Mouse (Mus musculus) stomach, embryonic 14.5 days (tissue): ENCODE results near the gene Gm20379. TPM values are rescaled to one million over a fixed set of nuclear protein-coding genes. Genes with fewer than 3 reads are reported as not detected.

ENCODE experiments used
- ATAC-seq: fragments of 200-750 bp; cut with Nextera tagmentation; 2 replicates; pipeline ENCODE4 v1.8.0; 2017; ENCODE audit warnings: low read depth, moderate TSS enrichment; ENCODE audit not compliant: insufficient number of reproducible peaks, insufficient read depth, low FRiP score
- H3K27ac ChIP-seq: fragments of 300-500 bp; sonication (generic); 2 replicates; pipeline ENCODE4 v1.5.1; 2014; ENCODE audit warnings: mild to moderate bottlenecking, low read length, moderate library complexity, mixed read lengths
- H3K27me3 ChIP-seq: fragments of 300-500 bp; sonication (generic); 2 replicates; pipeline ENCODE4 v1.6.1; 2014; ENCODE audit warnings: low read length, control low read depth, mixed read lengths; ENCODE audit not compliant: control insufficient read depth, insufficient read depth
- H3K36me3 ChIP-seq: fragments of 300-500 bp; sonication (generic); 2 replicates; pipeline ENCODE4 v1.6.1; 2014; ENCODE audit warnings: mild to moderate bottlenecking, control low read depth, low read length, moderate library complexity, mixed read lengths; ENCODE audit not compliant: control insufficient read depth, insufficient read depth
- H3K4me1 ChIP-seq: fragments of 300-500 bp; sonication (generic); 2 replicates; pipeline ENCODE4 v1.6.1; 2014; ENCODE audit warnings: low read length, control low read depth, mixed read lengths; ENCODE audit not compliant: control insufficient read depth, insufficient read depth
- H3K4me2 ChIP-seq: fragments of 300-500 bp; sonication (generic); replicated peaks from 2 replicates; pipeline ENCODE4 v1.6.1; 2014; ENCODE audit warnings: low read depth, low read length, control low read depth
- H3K4me3 ChIP-seq: fragments of 300-500 bp; sonication (generic); 2 replicates; pipeline ENCODE4 v1.5.1; 2014; ENCODE audit warnings: low read depth, low read length, control low read depth
- H3K9ac ChIP-seq: fragments of 300-500 bp; sonication (generic); replicated peaks from 2 replicates; pipeline ENCODE4 v1.6.1; 2014; ENCODE audit warnings: low read depth, mild to moderate bottlenecking, control low read depth, low read length, moderate library complexity, mixed read lengths
- H3K9me3 ChIP-seq: fragments of 300-500 bp; sonication (generic); 2 replicates; pipeline ENCODE4 v1.6.1; 2016; ENCODE audit warnings: low read depth, low read length, control low read depth; ENCODE audit not compliant: control insufficient read depth
- WGBS: fragments of 180-500 bp; shearing (Covaris S2); extraction: QIAGEN DNeasy Blood & Tissue Kit; methylation state at CpG from one replicate; pipeline ENCODE4 v1.1.7; 2014; 5-methylcytosine and 5-hydroxymethylcytosine counted together
- polyA plus RNA-seq: library from polyadenylated mRNA; unstranded; fragments of >200 nt; fragmentation: Nextera tagmentation; extraction: Ambion mirVana; gene quantifications from 2 replicates; pipeline ENCODE4 v1.2.1, GENCODE M21; 2014

Gene Gm20379
- polyA plus RNA-seq, 1 experiment from 2014 or later: 1.8 TPM

- Histone ChIP-seq H3K4me3 (no peak overlapping the region), H3K27ac (no peak overlapping the region), H3K4me2 (no peak overlapping the region), H3K27me3 (no peaks in the 10 kb centered on the region), H3K4me1 (no peaks in the 10 kb centered on the region), H3K36me3 (no peaks in the 10 kb centered on the region; the same call in 1 of the 2 replicates), H3K9me3 (no peaks in the 10 kb centered on the region), H3K9ac (no peak overlapping the region)
- ATAC-seq: no peak
- 88% methylated on average over 5 of the region's 5 CpGs for WGBS
These were observed 8.8 kb downstream of the Gm20379 start for GRCm38 (mm10) chr13:92314613-92315012.

GRCm38 (mm10) chr13:92320770-92321169 lies 15.0 kb downstream of the Gm20379 start:
- no peaks in the 10 kb centered on the region for H3K36me3 ChIP-seq
- H3K27me3 ChIP-seq: no peaks in the 10 kb centered on the region
- no peak overlapping the region for H3K27ac ChIP-seq
- H3K9me3 ChIP-seq: no peaks in the 10 kb centered on the region
- H3K4me3 ChIP-seq: no peak overlapping the region
- no peak for ATAC-seq
- H3K4me1 ChIP-seq: no peaks in the 10 kb centered on the region
- H3K9ac ChIP-seq: no peak overlapping the region
- WGBS: 84% methylated on average over 5 of the region's 5 CpGs
- no peak overlapping the region for H3K4me2 ChIP-seq

GRCm38 (mm10) chr13:92326030-92326429 lies 20.2 kb downstream of the Gm20379 start:
- Histone ChIP-seq H3K4me1 (no peaks in the 10 kb centered on the region), H3K4me2 (no peak overlapping the region)
- 80% methylated on average over 5 of the region's 5 CpGs for WGBS

GRCm38 (mm10) chr13:92328000-92328399 lies 22.2 kb downstream of the Gm20379 start:
- ATAC-seq: no peak
- Histone ChIP-seq H3K27ac (no peak overlapping the region), H3K27me3 (no peaks in the 10 kb centered on the region), H3K4me2 (no peak overlapping the region), H3K4me1 (no peaks in the 10 kb centered on the region), H3K4me3 (no peak overlapping the region), H3K9ac (no peak overlapping the region), H3K36me3 (peaks cover 5% of the 10 kb centered on the region; the same call in 1 of the 2 replicates), H3K9me3 (no peaks in the 10 kb centered on the region)
- WGBS: 73% methylated on average over 2 of the region's 2 CpGs

More at GRCm38 (mm10) chr13:92326030-92326429, 20.2 kb downstream of the Gm20379 start:
- Histone ChIP-seq H3K9ac (no peak overlapping the region), H3K9me3 (no peaks in the 10 kb centered on the region), H3K27ac (no peak overlapping the region), H3K36me3 (peaks cover 5% of the 10 kb centered on the region; the same call in 1 of the 2 replicates), H3K27me3 (no peaks in the 10 kb centered on the region), H3K4me3 (no peak overlapping the region)
- no peak for ATAC-seq

- H3K36me3 ChIP-seq: peaks cover 5% of the 10 kb centered on the region; the same call in 1 of the 2 replicates
- H3K27ac ChIP-seq: no peak overlapping the region
- no peaks in the 10 kb centered on the region for H3K27me3 ChIP-seq
- WGBS: 93% methylated on average over 3 of the region's 3 CpGs
- no peak overlapping the region for H3K4me2 ChIP-seq
- H3K9me3 ChIP-seq: no peaks in the 10 kb centered on the region
- H3K9ac ChIP-seq: no peak overlapping the region
- no peak overlapping the region for H3K4me3 ChIP-seq
- no peak for ATAC-seq
- no peaks in the 10 kb centered on the region for H3K4me1 ChIP-seq
These were observed 24.8 kb downstream of the Gm20379 start for GRCm38 (mm10) chr13:92330621-92331020.

GRCm38 (mm10) chr13:92332103-92332879 lies 26.5 kb downstream of the Gm20379 start:
- Histone ChIP-seq H3K4me3 (no peak overlapping the region), H3K27ac (no peak overlapping the region), H3K4me1 (no peaks in the 10 kb centered on the region), H3K9me3 (no peaks in the 10 kb centered on the region), H3K36me3 (peaks cover 5% of the 10 kb centered on the region; the same call in 1 of the 2 replicates), H3K9ac (no peak overlapping the region), H3K4me2 (no peak overlapping the region), H3K27me3 (no peaks in the 10 kb centered on the region)
- no peak for ATAC-seq
- WGBS: 85% methylated on average over 15 of the region's 15 CpGs

- Histone ChIP-seq H3K9me3 (no peaks in the 10 kb centered on the region), H3K36me3 (no peaks in the 10 kb centered on the region; the same call in 1 of the 2 replicates), H3K27me3 (no peaks in the 10 kb centered on the region), H3K4me1 (no peaks in the 10 kb centered on the region), H3K27ac (no peak overlapping the region), H3K4me2 (no peak overlapping the region), H3K9ac (no peak overlapping the region), H3K4me3 (no peak overlapping the region)
- WGBS: 86% methylated on average over 1 of the region's 1 CpGs
- ATAC-seq: no peak
These were observed 31.1 kb downstream of the Gm20379 start for GRCm38 (mm10) chr13:92336857-92337256.

- WGBS: 76% methylated on average over 6 of the region's 6 CpGs
- peaks cover under 1% of the 10 kb centered on the region; the same call in 1 of the 2 replicates for H3K36me3 ChIP-seq
- H3K27ac ChIP-seq: no peak overlapping the region
- no peak overlapping the region for H3K4me2 ChIP-seq
- no peak overlapping the region for H3K4me3 ChIP-seq
- no peak overlapping the region for H3K9ac ChIP-seq
- H3K9me3 ChIP-seq: no peaks in the 10 kb centered on the region
- no peaks in the 10 kb centered on the region for H3K4me1 ChIP-seq
- no peaks in the 10 kb centered on the region for H3K27me3 ChIP-seq
- no peak for ATAC-seq
These were observed 32.1 kb downstream of the Gm20379 start for GRCm38 (mm10) chr13:92337773-92338462.
